In genomic region chr1:151130845-151131626, GRCm38 (mm10) we compare ENCODE assay signal across 27 mouse cellular contexts. TPM values are rescaled to one million over a fixed set of nuclear protein-coding genes. Genes with fewer than 3 reads are reported as not detected.
A peak's percentile ranks its signal among the peaks of the same experiment; 100 is the strongest.
DNase-seq lines count a peak whose midpoint lies in the region; ATAC-seq lines count a peak whose summit lies in the region.
"Had no signal": no experiment of that assay in that cellular context is flagged by ENCODE, and none has a peak within 500 bp of the region (broad histone marks: within the 10 kb centered on the region; RNA-seq: fewer than 3 reads in every experiment).

No protein-coding gene starts in this region.

- no peaks in the 10 kb centered on the region for H3K9me3 ChIP-seq in heart, embryonic 12.5 days (replicated peaks)
- H3K9me3 ChIP-seq in heart, embryonic 16.5 days (replicated peaks; ENCODE audit: control insufficient read depth, low read length) = no peaks in the 10 kb centered on the region
- no peaks in the 10 kb centered on the region for H3K9me3 ChIP-seq in intestine, embryonic 15.5 days
- H3K9me3 ChIP-seq in liver, embryonic 15.5 days (replicated peaks) = no peaks in the 10 kb centered on the region
- H3K9me3 ChIP-seq: embryonic facial prominence, embryonic 13.5 days; forebrain, embryonic 15.5 days; stomach, embryonic 15.5 days had no signal

- H3K4me1 ChIP-seq in heart, embryonic 12.5 days (replicated peaks) = peaks cover 28% of the 10 kb centered on the region
- peaks cover 25% of the 10 kb centered on the region for H3K4me1 ChIP-seq in heart, embryonic 16.5 days (ENCODE audit: control insufficient read depth, insufficient read depth, low read length)
- no peaks in the 10 kb centered on the region for H3K4me1 ChIP-seq in intestine, embryonic 15.5 days (replicated peaks)
- H3K4me1 ChIP-seq in liver, embryonic 15.5 days (replicated peaks) = peaks cover 54% of the 10 kb centered on the region
- H3K4me1 ChIP-seq: embryonic facial prominence, embryonic 13.5 days; forebrain, embryonic 15.5 days; megakaryocyte, embryonic 14.5 days; stomach, embryonic 15.5 days had no signal

- no peak for DNase-seq in heart, postnatal 4 days
- no peak for DNase-seq in cerebellum, adult 9-10 months
- DNase-seq in gastrocnemius, postnatal 25 days = no peak
- DNase-seq: adrenal gland, postnatal 25 days; B cell, adult 2 months; cerebellum, adult 11 months; cerebellum, postnatal 14 days; gastrocnemius, postnatal 14 days; kidney, postnatal 10 days; layer of hippocampus, postnatal 36 days; lung, postnatal 14 days; midbrain, embryonic 14.5 days; right cerebral cortex, postnatal 25 days; thymus, adult 18-20 months had no signal

- ATAC-seq in heart, embryonic 12.5 days (ENCODE audit: insufficient number of reproducible peaks, low FRiP score) = no peak
- no peak for ATAC-seq in heart, embryonic 16.5 days (replicated peaks; ENCODE audit: extremely low read depth, insufficient read depth, low FRiP score)
- ATAC-seq in intestine, embryonic 15.5 days = peak; percentile 86
- no peak for ATAC-seq in liver, embryonic 15.5 days (ENCODE audit: insufficient read depth)
- ATAC-seq: forebrain, embryonic 15.5 days; inflammation-experienced regulatory T-cells, adult 6 months had no signal

- no peaks in the 10 kb centered on the region for H3K36me3 ChIP-seq in heart, embryonic 12.5 days
- no peaks in the 10 kb centered on the region for H3K36me3 ChIP-seq in heart, embryonic 16.5 days (ENCODE audit: control insufficient read depth, insufficient read depth)
- H3K36me3 ChIP-seq in intestine, embryonic 15.5 days = no peaks in the 10 kb centered on the region
- no peaks in the 10 kb centered on the region for H3K36me3 ChIP-seq in liver, embryonic 15.5 days (replicated peaks)
- H3K36me3 ChIP-seq: embryonic facial prominence, embryonic 13.5 days; forebrain, embryonic 15.5 days; stomach, embryonic 15.5 days had no signal

- H3K4me3 ChIP-seq in heart, embryonic 12.5 days = no peak overlapping the region
- H3K4me3 ChIP-seq in heart, embryonic 16.5 days (ENCODE audit: low read length) = no peak overlapping the region
- H3K4me3 ChIP-seq in intestine, embryonic 15.5 days (replicated peaks) = no peak overlapping the region
- H3K4me3 ChIP-seq in liver, embryonic 15.5 days (replicated peaks) = no peak overlapping the region
- H3K4me3 ChIP-seq: embryonic facial prominence, embryonic 13.5 days; forebrain, embryonic 15.5 days; megakaryocyte, embryonic 14.5 days; stomach, embryonic 15.5 days had no signal

- no peak overlapping the region; the same call in 1 of the 2 replicates for H3K9ac ChIP-seq in heart, embryonic 12.5 days
- H3K9ac ChIP-seq in heart, embryonic 16.5 days (ENCODE audit: low read length) = no peak overlapping the region
- no peak overlapping the region for H3K9ac ChIP-seq in intestine, embryonic 15.5 days
- peak overlapping the region; percentile 1; the same call in 1 of the 2 replicates for H3K9ac ChIP-seq in liver, embryonic 15.5 days
- H3K9ac ChIP-seq: embryonic facial prominence, embryonic 13.5 days; forebrain, embryonic 15.5 days; stomach, embryonic 15.5 days had no signal

- H3K4me2 ChIP-seq in heart, embryonic 12.5 days = no peak overlapping the region
- H3K4me2 ChIP-seq in heart, embryonic 16.5 days (ENCODE audit: low read depth, low read length) = no peak overlapping the region
- H3K4me2 ChIP-seq in intestine, embryonic 15.5 days (replicated peaks) = 0 out of 2 replicates have a peak overlapping the region, but pooled peaks have one; percentile 19
- peak overlapping the region; percentile 29 for H3K4me2 ChIP-seq in liver, embryonic 15.5 days
- H3K4me2 ChIP-seq: embryonic facial prominence, embryonic 13.5 days; forebrain, embryonic 15.5 days; stomach, embryonic 15.5 days had no signal

- no peaks in the 10 kb centered on the region for H3K27me3 ChIP-seq in heart, embryonic 12.5 days (replicated peaks)
- H3K27me3 ChIP-seq in heart, embryonic 16.5 days (ENCODE audit: control insufficient read depth, insufficient read depth, low read length) = no peaks in the 10 kb centered on the region
- no peaks in the 10 kb centered on the region for H3K27me3 ChIP-seq in intestine, embryonic 15.5 days (replicated peaks)
- H3K27me3 ChIP-seq in liver, embryonic 15.5 days = no peaks in the 10 kb centered on the region
- H3K27me3 ChIP-seq: embryonic facial prominence, embryonic 13.5 days; forebrain, embryonic 15.5 days; megakaryocyte, embryonic 14.5 days; stomach, embryonic 15.5 days had no signal

- 62% methylated on average over 5 of the region's 5 CpGs for WGBS in heart, embryonic 12.5 days
- 54% methylated on average over 5 of the region's 5 CpGs for WGBS in heart, embryonic 16.5 days
- 63% methylated on average over 5 of the region's 5 CpGs for WGBS in intestine, embryonic 15.5 days
- WGBS in liver, embryonic 15.5 days (ENCODE audit: insufficient replicate concordance) = 45% methylated on average over 5 of the region's 5 CpGs

- peak overlapping the region; percentile 60 for H3K27ac ChIP-seq in heart, embryonic 12.5 days (ENCODE audit: poor library complexity, severe bottlenecking)
- H3K27ac ChIP-seq in heart, embryonic 16.5 days (ENCODE audit: low read length) = peak overlapping the region; percentile 47
- H3K27ac ChIP-seq in intestine, embryonic 15.5 days = peak overlapping the region; percentile 58
- 0 out of 2 replicates have a peak overlapping the region, but pooled peaks have one; percentile 0 for H3K27ac ChIP-seq in liver, embryonic 15.5 days (replicated peaks)
- H3K27ac ChIP-seq: embryonic facial prominence, embryonic 13.5 days; forebrain, embryonic 15.5 days; stomach, embryonic 15.5 days had no signal

RNA-seq across cellular contexts. Expression of gene Gm47985, which starts 51.3 kb away (rescaled TPM):
- polyA plus RNA-seq in heart, embryonic 12.5 days (2016; fragmentation: Nextera tagmentation; extraction: Ambion mirVana) = 2.9 and 3.1 TPM in 2 replicates
- under 1 TPM in 1 of 2 experiments, not detected in 1; 0.29 TPM for total RNA-seq in heart, postnatal 4 days (2021)
- polyA plus RNA-seq in heart, embryonic 16.5 days (2015; fragmentation: Nextera tagmentation; extraction: Ambion mirVana) = 0.14 and 0.28 TPM in 2 replicates
- not detected in 2 replicates for polyA plus RNA-seq in intestine, embryonic 15.5 days (2015; fragmentation: Nextera tagmentation; extraction: Ambion mirVana)
- polyA plus RNA-seq in liver, embryonic 15.5 days (2015; fragmentation: Nextera tagmentation; extraction: Ambion mirVana) = 1.9 and 2.2 TPM in 2 replicates
- total RNA-seq in gastrocnemius, postnatal 25 days (2021) = not detected
- total RNA-seq: adrenal gland, postnatal 25 days; layer of hippocampus, adult 18-20 months; layer of hippocampus, postnatal 36 days; left cerebral cortex, postnatal 25 days; neutrophil, adult 5-6 weeks had no signal
- polyA plus RNA-seq: embryonic facial prominence, embryonic 13.5 days; forebrain, embryonic 15.5 days; urinary bladder, adult 2 months had no signal

Comparison
In these comparisons a context has a peak if more than half of its experiments do, and no peak if none do; other contexts are left out.
1. H3K27ac ChIP-seq: peak in every context shown above with its lines; median percentile 60 in heart, embryonic 12.5 days; 58 in intestine, embryonic 15.5 days; 47 in heart, embryonic 16.5 days; 0 in liver, embryonic 15.5 days.
2. H3K4me2 ChIP-seq: peak in intestine, embryonic 15.5 days (single experiment) and liver, embryonic 15.5 days (single experiment); none in heart, embryonic 12.5 days (single experiment) and heart, embryonic 16.5 days (single experiment).